Mouse (Mus musculus) midbrain, postnatal 0 days (tissue): ENCODE results near the gene Nckipsd. TPM values are rescaled to one million over a fixed set of nuclear protein-coding genes. Genes with fewer than 3 reads are reported as not detected.

Source experiments
- ATAC-seq: fragments of 200-750 bp; cut with Nextera tagmentation; 2 replicates; pipeline ENCODE4 v1.8.0; 2017; ENCODE audit warnings: moderate number of reproducible peaks, mild to moderate bottlenecking, moderate TSS enrichment, moderate library complexity; ENCODE audit not compliant: low FRiP score
- DNase-seq: peaks from one replicate; pipeline ENCODE4 v3.0.0-alpha.2; 2015; ENCODE audit warnings: low spot score
- H3K27ac ChIP-seq: fragments of 300-500 bp; sonication (generic); 2 replicates; pipeline ENCODE4 v1.5.1; 2014; ENCODE audit warnings: low read depth, mild to moderate bottlenecking, low read length, mixed read lengths
- H3K27me3 ChIP-seq: fragments of 300-500 bp; sonication (generic); 2 replicates; pipeline ENCODE4 v1.6.1; 2014; ENCODE audit warnings: low read length, control low read depth, mixed read lengths; ENCODE audit not compliant: insufficient read depth
- H3K36me3 ChIP-seq: fragments of 300-500 bp; sonication (generic); 2 replicates; pipeline ENCODE4 v1.6.1; 2014; ENCODE audit warnings: low read length, control low read depth, mixed read lengths; ENCODE audit not compliant: insufficient read depth
- H3K4me1 ChIP-seq: fragments of 300-500 bp; sonication (generic); 2 replicates; pipeline ENCODE4 v1.6.1; 2014; ENCODE audit warnings: mild to moderate bottlenecking, control low read depth, antibody characterized with exemption, low read length, mixed read lengths; ENCODE audit not compliant: insufficient read depth
- H3K4me2 ChIP-seq: fragments of 300-500 bp; sonication (generic); 2 replicates; pipeline ENCODE4 v1.6.1; 2014; ENCODE audit warnings: low read depth, mild to moderate bottlenecking, low read length, mixed read lengths; ENCODE audit not compliant: poor library complexity, severe bottlenecking
- H3K4me3 ChIP-seq: fragments of 300-500 bp; sonication (generic); 2 replicates; pipeline ENCODE4 v1.5.1; 2014; ENCODE audit warnings: low read depth, mild to moderate bottlenecking, low read length, moderate library complexity
- H3K9ac ChIP-seq: fragments of 300-500 bp; sonication (generic); replicated peaks from 2 replicates; pipeline ENCODE4 v1.6.1; 2014; ENCODE audit warnings: mild to moderate bottlenecking, low read length, moderate library complexity, mixed read lengths; ENCODE audit not compliant: poor library complexity, severe bottlenecking
- H3K9me3 ChIP-seq: fragments of 300-500 bp; sonication (generic); 2 replicates; pipeline ENCODE4 v1.6.1; 2016; ENCODE audit warnings: low read length, control low read depth
- CTCF ChIP-seq: IDR thresholded peaks from 2 replicates; pipeline ENCODE4 v1.5.1; 2016; ENCODE audit warnings: antibody characterized with exemption, mild to moderate bottlenecking
- WGBS: fragments of 180-500 bp; shearing (Covaris S2); extraction: QIAGEN DNeasy Blood & Tissue Kit; methylation state at CpG from one replicate; pipeline ENCODE4 v1.1.7; 2014; 5-methylcytosine and 5-hydroxymethylcytosine counted together
- polyA plus RNA-seq: library from polyadenylated mRNA; unstranded; fragments of >200 nt; fragmentation: Nextera tagmentation; extraction: Ambion mirVana; gene quantifications from 2 replicates; pipeline ENCODE4 v1.2.1, GENCODE M21; 2015
- total RNA-seq: library from RNA; depleted of rRNA; stranded (reverse); fragments of >200 nt; gene quantifications from 2 replicates; pipeline ENCODE4 v1.2.3, GENCODE M21; 2014

Nckipsd gene
- total and polyA plus RNA-seq, 2 experiments from 2014 or later: 32.5 to 83.4 TPM

- 65% methylated on average over 1 of the region's 1 CpGs for WGBS
- no peak for DNase-seq
- peaks cover 24% of the 10 kb centered on the region for H3K4me1 ChIP-seq
- H3K36me3 ChIP-seq: no peaks in the 10 kb centered on the region
- no peak for TF ChIP-seq CTCF
- no peaks in the 10 kb centered on the region for H3K9me3 ChIP-seq
- ATAC-seq: no peak
- H3K4me2 ChIP-seq: peak overlapping the region; percentile 74
- 0 out of 2 replicates have a peak overlapping the region, but pooled peaks have one; percentile 8 for H3K9ac ChIP-seq
- H3K27me3 ChIP-seq: no peaks in the 10 kb centered on the region
- H3K27ac ChIP-seq: no peak overlapping the region
- peak overlapping the region; percentile 81 for H3K4me3 ChIP-seq
These were observed 21.7 kb upstream of the Nckipsd start for GRCm38 (mm10) chr9:108786494-108786893.

GRCm38 (mm10) chr9:108787080-108787479 is 21.1 kb upstream of the Nckipsd start:
- Histone ChIP-seq H3K4me3 (no peak overlapping the region), H3K27ac (no peak overlapping the region), H3K9me3 (no peaks in the 10 kb centered on the region), H3K4me2 (peak overlapping the region; percentile 32), H3K4me1 (peaks cover 30% of the 10 kb centered on the region), H3K9ac (no peak overlapping the region), H3K27me3 (no peaks in the 10 kb centered on the region), H3K36me3 (no peaks in the 10 kb centered on the region)
- 76% methylated on average over 2 of the region's 2 CpGs for WGBS
- ATAC-seq: no peak
- TF ChIP-seq CTCF: no peak
- no peak for DNase-seq

- Histone ChIP-seq H3K9ac (no peak overlapping the region), H3K27ac (no peak overlapping the region), H3K4me2 (0 out of 2 replicates have a peak overlapping the region, but pooled peaks have one; percentile 9), H3K9me3 (no peaks in the 10 kb centered on the region), H3K4me3 (no peak overlapping the region), H3K36me3 (no peaks in the 10 kb centered on the region), H3K4me1 (peaks cover 32% of the 10 kb centered on the region), H3K27me3 (no peaks in the 10 kb centered on the region)
- no peak for TF ChIP-seq CTCF
- ATAC-seq (no peak), DNase-seq (no peak)
- 69% methylated on average over 3 of the region's 3 CpGs for WGBS
These were observed 19.5 kb upstream of the Nckipsd start for GRCm38 (mm10) chr9:108788713-108789112.

- H3K27me3 ChIP-seq: no peaks in the 10 kb centered on the region
- TF ChIP-seq CTCF: no peak
- no peak for ATAC-seq
- no peak overlapping the region for H3K9ac ChIP-seq
- WGBS: 61% methylated on average over 1 of the region's 1 CpGs
- no peaks in the 10 kb centered on the region for H3K9me3 ChIP-seq
- H3K4me1 ChIP-seq: peaks cover 18% of the 10 kb centered on the region
- no peak overlapping the region for H3K4me3 ChIP-seq
- no peak for DNase-seq
- no peak overlapping the region for H3K4me2 ChIP-seq
- peaks cover 10% of the 10 kb centered on the region for H3K36me3 ChIP-seq
- no peak overlapping the region for H3K27ac ChIP-seq
These were observed 15.9 kb upstream of the Nckipsd start for GRCm38 (mm10) chr9:108792307-108792706.

- peaks cover 15% of the 10 kb centered on the region for H3K4me1 ChIP-seq
- WGBS: 46% methylated on average over 3 of the region's 3 CpGs
- H3K27ac ChIP-seq: no peak overlapping the region
These were observed 15.4 kb upstream of the Nckipsd start for GRCm38 (mm10) chr9:108792730-108793129.

GRCm38 (mm10) chr9:108795281-108795680 is 12.9 kb upstream of the Nckipsd start:
- TF ChIP-seq CTCF: no peak
- no peak overlapping the region for H3K27ac ChIP-seq
- no peaks in the 10 kb centered on the region for H3K27me3 ChIP-seq
- 63% methylated on average over 2 of the region's 2 CpGs for WGBS
- H3K9ac ChIP-seq: no peak overlapping the region
- no peaks in the 10 kb centered on the region for H3K9me3 ChIP-seq
- no peak overlapping the region for H3K4me3 ChIP-seq
- DNase-seq: no peak
- no peak overlapping the region for H3K4me2 ChIP-seq
- H3K4me1 ChIP-seq: peaks cover 8% of the 10 kb centered on the region
- peaks cover 33% of the 10 kb centered on the region for H3K36me3 ChIP-seq
- no peak for ATAC-seq

More at GRCm38 (mm10) chr9:108792730-108793129, 15.4 kb upstream of the Nckipsd start:
- Histone ChIP-seq H3K4me2 (no peak overlapping the region), H3K36me3 (peaks cover 14% of the 10 kb centered on the region), H3K9me3 (no peaks in the 10 kb centered on the region), H3K9ac (no peak overlapping the region; the same call in 1 of the 2 replicates), H3K27me3 (no peaks in the 10 kb centered on the region), H3K4me3 (no peak overlapping the region)
- DNase-seq: no peak
- no peak for TF ChIP-seq CTCF
- ATAC-seq: no peak
